Mouse (Mus musculus) liver, embryonic 16.5 days (tissue): ENCODE measurements at regions not wholly inside any gene's neighbourhood (a gene's known extent, or its start where the extent isn't known, plus 50 kb on each side); places are given as distances from the start of the nearest gene placed in this dataset.

Experiments used
- ATAC-seq: fragments of 200-750 bp; cut with Nextera tagmentation; 2 replicates; pipeline ENCODE4 v1.8.0; 2017; ENCODE audit warnings: low read depth, mild to moderate bottlenecking, moderate number of reproducible peaks, moderate library complexity
- H3K27ac ChIP-seq: fragments of 300-500 bp; sonication (generic); 2 replicates; pipeline ENCODE4 v1.5.1; 2014; ENCODE audit warnings: mild to moderate bottlenecking, low read length
- H3K27me3 ChIP-seq: fragments of 300-500 bp; sonication (generic); 2 replicates; pipeline ENCODE4 v1.6.1; 2014; ENCODE audit warnings: low read depth, low read length, mixed read lengths; ENCODE audit not compliant: control insufficient read depth, insufficient read depth
- H3K36me3 ChIP-seq: fragments of 300-500 bp; sonication (generic); 2 replicates; pipeline ENCODE4 v1.6.1; 2014; ENCODE audit warnings: mild to moderate bottlenecking; ENCODE audit not compliant: control insufficient read depth, insufficient read depth
- H3K4me1 ChIP-seq: fragments of 300-500 bp; sonication (generic); 2 replicates; pipeline ENCODE4 v1.6.1; 2014; ENCODE audit warnings: low read depth, low read length, mixed read lengths; ENCODE audit not compliant: control insufficient read depth
- H3K4me2 ChIP-seq: fragments of 300-500 bp; sonication (generic); 2 replicates; pipeline ENCODE4 v1.6.1; 2014; ENCODE audit warnings: low read depth, low read length, mixed read lengths
- H3K4me3 ChIP-seq: fragments of 300-500 bp; sonication (generic); 2 replicates; pipeline ENCODE4 v1.5.1; 2014; ENCODE audit warnings: low read depth, mild to moderate bottlenecking, low read length
- H3K9ac ChIP-seq: fragments of 300-500 bp; sonication (generic); 2 replicates; pipeline ENCODE4 v1.6.1; 2014; ENCODE audit warnings: low read depth, low read length
- H3K9me3 ChIP-seq: fragments of 300-500 bp; sonication (generic); replicated peaks from 2 replicates; pipeline ENCODE4 v1.6.1; 2016; ENCODE audit warnings: low read length; ENCODE audit not compliant: control insufficient read depth
- WGBS: fragments of 180-500 bp; shearing (Covaris S2); extraction: QIAGEN DNeasy Blood & Tissue Kit; methylation state at CpG from one replicate; pipeline ENCODE4 v1.1.7; 2014; ENCODE audit not compliant: insufficient replicate concordance; 5-methylcytosine and 5-hydroxymethylcytosine counted together

DNA sequence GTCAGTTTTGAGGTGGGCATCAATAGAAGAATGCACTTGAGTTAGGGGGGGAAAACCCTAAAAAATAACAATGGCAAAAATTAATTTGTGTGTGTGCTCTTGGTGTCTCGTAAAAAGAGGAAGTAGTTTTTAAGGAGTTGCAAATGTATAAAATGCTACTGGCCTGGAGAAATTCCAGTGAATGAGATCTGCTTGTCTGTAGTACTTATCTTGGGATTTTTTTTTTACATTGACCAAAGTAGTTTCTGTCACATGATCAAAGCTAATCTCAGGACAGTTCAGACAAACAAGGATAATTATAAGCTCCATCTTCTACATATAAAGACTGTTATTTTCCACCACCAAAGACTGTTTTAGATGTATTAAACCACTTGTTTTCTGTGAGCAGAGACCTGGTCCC lies 128.3 kb upstream of the Zeb2 start:
- H3K27ac ChIP-seq, result no peak overlapping the region
- H3K4me2 ChIP-seq, result no peak overlapping the region
- no peaks in the 10 kb centered on the region for H3K4me1 ChIP-seq
- ATAC-seq, result no peak
- H3K9me3 ChIP-seq, result no peaks in the 10 kb centered on the region
- no peak overlapping the region for H3K4me3 ChIP-seq
- 47% methylated on average over 1 of the region's 1 CpGs for WGBS
- no peaks in the 10 kb centered on the region for H3K36me3 ChIP-seq
- H3K9ac ChIP-seq, result no peak overlapping the region
- H3K27me3 ChIP-seq, result no peaks in the 10 kb centered on the region

DNA sequence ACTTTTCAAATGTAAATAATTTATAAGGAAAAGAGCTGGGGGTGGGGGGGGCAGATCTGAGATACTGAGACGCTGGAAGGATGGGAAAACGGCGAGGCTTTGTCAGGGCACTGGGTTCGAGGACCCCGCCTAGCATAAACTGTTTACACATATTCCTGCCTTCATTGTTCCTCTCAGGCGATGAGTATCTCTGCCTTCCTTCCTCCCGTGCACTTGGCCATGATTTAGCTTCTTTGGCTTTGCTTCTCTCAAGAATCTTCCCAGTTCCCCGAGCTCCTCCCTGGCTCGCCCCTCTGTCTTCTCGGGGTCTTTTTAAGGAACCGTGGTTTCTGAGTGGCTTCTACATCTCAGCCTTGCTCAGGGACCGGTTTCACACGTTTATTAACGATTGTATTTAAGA lies 127.3 kb upstream of the Zeb2 start:
- Histone ChIP-seq H3K27ac (no peak overlapping the region), H3K4me1 (peaks cover 7% of the 10 kb centered on the region), H3K27me3 (no peaks in the 10 kb centered on the region), H3K4me3 (no peak overlapping the region), H3K9ac (no peak overlapping the region), H3K36me3 (no peaks in the 10 kb centered on the region), H3K9me3 (no peaks in the 10 kb centered on the region), H3K4me2 (no peak overlapping the region)
- ATAC-seq, result no peak
- 53% methylated on average over 14 of the region's 14 CpGs for whole genome bisulfite sequencing

DNA sequence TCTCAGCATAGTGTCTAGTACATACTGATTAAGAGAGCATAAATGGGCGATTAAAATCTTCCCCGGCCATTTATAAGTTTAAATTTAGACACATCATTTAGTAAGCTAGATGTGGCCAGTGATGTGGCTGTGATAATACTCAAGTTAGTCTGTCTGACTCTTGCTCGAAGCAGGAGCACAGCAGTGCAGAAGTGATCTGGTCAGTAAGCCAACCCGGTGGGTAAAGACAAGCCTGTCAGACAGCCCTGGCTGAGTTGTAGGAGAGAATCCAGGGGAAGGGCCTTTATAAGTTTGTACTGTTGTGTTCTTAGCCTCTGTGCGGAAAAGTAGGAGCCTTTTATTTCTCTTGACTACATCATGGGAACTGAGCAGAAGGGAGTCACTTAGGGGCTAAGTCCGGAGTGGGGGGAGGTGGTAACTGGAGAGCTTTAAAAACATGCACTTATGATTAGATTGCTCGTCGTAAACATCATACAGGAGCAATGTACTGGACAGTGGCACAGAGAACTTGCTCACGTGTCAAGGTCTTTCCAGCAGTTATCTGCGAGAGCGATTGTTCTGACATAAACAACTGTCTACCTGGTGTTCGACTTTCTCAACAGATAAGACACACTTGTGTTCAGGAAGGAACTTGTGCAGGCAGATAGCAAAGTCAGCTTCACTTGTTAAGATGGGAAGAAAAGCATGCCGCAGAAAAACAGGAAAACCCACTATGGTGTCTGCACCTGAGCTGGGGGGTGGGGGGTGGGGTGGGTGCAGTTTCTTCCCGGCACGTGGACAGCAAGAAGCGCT lies 122.5 kb upstream of the Zeb2 start:
- Histone ChIP-seq H3K36me3 (no peaks in the 10 kb centered on the region), H3K9me3 (no peaks in the 10 kb centered on the region), H3K4me2 (0 out of 2 replicates have a peak overlapping the region, but pooled peaks have one; percentile 17), H3K9ac (no peak overlapping the region), H3K4me1 (peaks cover 12% of the 10 kb centered on the region), H3K4me3 (no peak overlapping the region), H3K27me3 (no peaks in the 10 kb centered on the region), H3K27ac (no peak overlapping the region)
- WGBS, result 14% methylated on average over 16 of the region's 16 CpGs
- ATAC-seq, result peak; percentile 83

DNA sequence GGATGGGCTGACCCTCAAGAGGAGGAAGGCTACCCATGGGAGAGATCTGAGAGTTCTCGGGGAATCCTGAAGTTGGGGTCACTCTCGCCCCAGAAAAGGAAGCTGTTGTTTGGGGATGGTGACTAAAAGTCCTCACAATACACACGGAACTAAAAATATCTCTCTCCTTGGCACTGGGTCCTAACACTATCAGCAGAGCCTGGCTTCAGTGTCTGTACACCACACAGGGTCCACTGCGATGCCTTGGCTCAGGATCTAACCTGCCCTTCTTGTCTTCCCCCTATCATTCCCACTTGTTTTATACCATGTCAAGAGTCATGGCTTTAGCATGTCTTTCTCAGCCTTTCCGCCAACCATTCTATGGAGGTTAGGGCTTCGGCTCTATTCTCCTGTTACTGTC lies 121.8 kb upstream of the Zeb2 start:
- no peaks in the 10 kb centered on the region for H3K27me3 ChIP-seq
- no peak overlapping the region for H3K9ac ChIP-seq
- no peak overlapping the region for H3K27ac ChIP-seq
- 55% methylated on average over 6 of the region's 6 CpGs for WGBS
- H3K36me3 ChIP-seq, result no peaks in the 10 kb centered on the region
- no peak overlapping the region for H3K4me2 ChIP-seq
- ATAC-seq, result no peak
- no peaks in the 10 kb centered on the region for H3K9me3 ChIP-seq
- no peak overlapping the region for H3K4me3 ChIP-seq
- peaks cover 12% of the 10 kb centered on the region for H3K4me1 ChIP-seq

DNA sequence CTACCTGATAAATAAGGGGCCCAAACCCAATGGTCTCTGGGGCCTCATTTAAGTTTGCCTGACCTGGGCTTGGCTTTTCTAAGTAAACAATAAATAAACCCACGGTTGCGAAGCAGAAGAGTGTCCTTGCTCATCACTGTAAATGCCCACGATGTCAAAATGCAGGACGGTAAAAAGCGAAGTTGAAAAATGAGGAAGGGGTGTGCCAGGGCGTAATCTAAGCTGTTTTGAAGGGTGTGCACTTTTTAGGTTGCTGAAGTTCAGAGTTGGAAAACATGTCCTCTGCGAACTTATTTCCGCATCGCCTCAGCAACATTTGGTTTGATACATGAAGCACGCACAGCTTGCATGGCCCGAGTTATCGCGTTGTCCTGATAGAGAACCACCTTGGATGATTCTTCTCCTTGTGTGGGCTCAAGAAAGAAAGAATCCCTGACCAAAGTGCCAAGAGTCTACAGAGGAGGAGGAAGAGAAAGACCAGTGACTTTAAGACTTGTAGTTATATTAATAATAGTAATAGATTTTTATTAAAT lies 119.0 kb upstream of the Zeb2 start:
- Histone ChIP-seq H3K4me2 (no peak overlapping the region), H3K9ac (no peak overlapping the region), H3K27me3 (no peaks in the 10 kb centered on the region), H3K4me1 (peaks cover 12% of the 10 kb centered on the region), H3K4me3 (no peak overlapping the region), H3K27ac (no peak overlapping the region), H3K9me3 (no peaks in the 10 kb centered on the region), H3K36me3 (no peaks in the 10 kb centered on the region)
- no peak for ATAC-seq
- WGBS, result 71% methylated on average over 13 of the region's 13 CpGs

DNA sequence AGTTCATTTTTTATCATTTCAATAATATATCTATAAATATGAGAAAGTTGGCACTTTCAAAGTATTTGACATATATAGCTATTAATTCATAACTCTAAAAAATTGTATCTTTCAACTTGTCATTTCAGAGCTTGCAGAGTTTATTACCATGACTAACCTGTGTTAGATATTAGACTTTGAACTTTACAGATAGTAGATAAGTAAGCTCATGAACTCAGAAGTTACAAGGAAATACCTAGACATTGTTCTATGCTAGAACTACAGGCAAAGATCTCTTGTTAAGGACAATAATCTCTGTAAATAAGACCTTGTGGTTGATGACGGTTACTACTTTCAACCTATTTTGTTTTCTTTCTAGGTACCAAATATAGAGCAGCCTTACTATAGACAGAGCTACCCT lies 117.0 kb upstream of the Zeb2 start:
- Histone ChIP-seq H3K4me1 (peaks cover 4% of the 10 kb centered on the region), H3K4me3 (no peak overlapping the region), H3K4me2 (no peak overlapping the region), H3K9ac (no peak overlapping the region), H3K9me3 (no peaks in the 10 kb centered on the region), H3K36me3 (no peaks in the 10 kb centered on the region), H3K27ac (no peak overlapping the region), H3K27me3 (no peaks in the 10 kb centered on the region)
- WGBS, result 60% methylated on average over 1 of the region's 1 CpGs
- no peak for ATAC-seq

DNA sequence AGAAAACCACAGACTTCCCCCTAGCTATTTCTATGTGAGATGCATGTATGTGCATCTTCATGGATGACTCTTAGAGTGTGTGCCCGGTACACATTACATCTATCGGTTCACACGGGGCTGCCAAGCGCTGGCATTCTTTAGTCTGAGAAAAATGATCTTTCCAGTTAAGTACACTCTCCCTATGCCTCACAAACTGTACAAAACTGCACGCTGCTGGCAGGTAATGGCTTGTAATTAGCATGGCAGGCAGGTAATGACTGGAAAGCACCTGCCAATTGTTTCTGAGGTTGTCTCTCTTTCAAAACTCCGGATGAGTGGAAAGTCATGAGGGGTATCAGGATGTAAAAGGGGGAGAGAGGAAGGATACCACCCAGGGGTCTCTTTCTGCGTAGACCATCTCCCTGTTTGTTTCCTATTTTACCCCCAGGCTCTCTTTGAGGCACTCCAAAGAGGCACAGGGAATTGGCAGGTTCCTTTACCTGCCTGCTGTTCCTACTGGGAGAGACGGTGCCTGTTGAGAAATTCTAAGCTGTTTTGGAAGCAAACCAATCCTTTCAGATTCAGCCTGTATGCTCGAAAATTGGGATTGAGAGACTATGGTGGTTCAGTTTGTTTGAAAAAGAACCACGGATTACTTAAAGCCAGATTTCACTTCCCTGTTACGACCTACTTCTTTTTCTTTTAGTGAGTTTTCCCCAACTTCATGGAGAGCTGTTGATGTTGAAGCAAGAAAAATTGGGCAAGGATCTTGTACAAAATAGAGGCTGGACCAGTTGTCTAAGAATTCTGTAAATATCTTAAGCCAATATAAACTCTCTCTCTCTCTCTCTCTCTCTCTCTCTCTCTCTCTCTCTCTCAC lies 113.4 kb upstream of the Zeb2 start:
- ATAC-seq, result no peak
- no peaks in the 10 kb centered on the region for H3K27me3 ChIP-seq
- H3K9ac ChIP-seq, result no peak overlapping the region
- H3K4me1 ChIP-seq, result no peaks in the 10 kb centered on the region
- WGBS, result 65% methylated on average over 11 of the region's 11 CpGs
- no peaks in the 10 kb centered on the region for H3K9me3 ChIP-seq
- H3K4me2 ChIP-seq, result no peak overlapping the region
- no peak overlapping the region for H3K4me3 ChIP-seq
- no peak overlapping the region for H3K27ac ChIP-seq
- H3K36me3 ChIP-seq, result no peaks in the 10 kb centered on the region

DNA sequence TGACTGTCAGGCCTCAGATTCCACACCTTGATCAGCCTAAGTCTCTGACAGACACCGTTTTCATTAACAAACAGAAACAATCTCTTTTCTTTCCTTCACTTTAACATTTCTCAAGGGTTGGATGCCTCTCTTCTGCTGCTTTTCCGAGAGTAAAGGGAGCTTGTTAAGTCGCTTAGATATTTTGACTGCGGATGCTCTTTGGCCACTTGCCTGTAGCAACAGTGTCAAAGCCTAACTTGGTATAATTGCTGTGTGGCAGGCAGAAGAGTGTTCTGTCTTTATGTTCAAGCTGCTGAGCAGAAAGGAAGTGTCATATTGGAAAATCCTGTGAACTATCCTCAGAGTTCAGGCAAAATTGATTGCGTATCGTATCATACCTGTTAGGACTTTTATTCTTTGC lies 112.3 kb upstream of the Zeb2 start:
- H3K9me3 ChIP-seq, result no peaks in the 10 kb centered on the region
- no peak overlapping the region for H3K9ac ChIP-seq
- ATAC-seq, result no peak
- H3K27me3 ChIP-seq, result no peaks in the 10 kb centered on the region
- 82% methylated on average over 6 of the region's 6 CpGs for WGBS
- H3K36me3 ChIP-seq, result no peaks in the 10 kb centered on the region
- H3K4me1 ChIP-seq, result no peaks in the 10 kb centered on the region
- H3K27ac ChIP-seq, result no peak overlapping the region
- no peak overlapping the region for H3K4me2 ChIP-seq
- no peak overlapping the region for H3K4me3 ChIP-seq
